Mouse (Mus musculus) hindbrain, embryonic 11.5 days (tissue): ENCODE data around the gene Fgfr2. TPM values are rescaled to one million over a fixed set of nuclear protein-coding genes. Genes with fewer than 3 reads are reported as not detected.

Source experiments
- ATAC-seq: fragments of 200-750 bp; cut with Nextera tagmentation; 2 replicates; pipeline ENCODE4 v1.8.0; 2017; ENCODE audit warnings: mild to moderate bottlenecking, moderate TSS enrichment, moderate library complexity; ENCODE audit not compliant: low FRiP score
- DNase-seq: peaks from one replicate; pipeline ENCODE4 v3.0.0-alpha.2; 2015; ENCODE audit warnings: low spot score
- H3K27ac ChIP-seq: fragments of 300-500 bp; sonication (generic); 2 replicates; pipeline ENCODE4 v1.5.1; 2014; ENCODE audit warnings: mild to moderate bottlenecking, low read depth, low read length
- H3K27me3 ChIP-seq: fragments of 300-500 bp; sonication (generic); 2 replicates; pipeline ENCODE4 v1.6.1; 2014; ENCODE audit warnings: mild to moderate bottlenecking, low read length, moderate library complexity, mixed read lengths; ENCODE audit not compliant: control insufficient read depth, insufficient read depth
- H3K36me3 ChIP-seq: fragments of 300-500 bp; sonication (generic); 2 replicates; pipeline ENCODE4 v1.6.1; 2014; ENCODE audit warnings: mild to moderate bottlenecking, low read length, moderate library complexity, mixed read lengths; ENCODE audit not compliant: control insufficient read depth, insufficient read depth
- H3K4me1 ChIP-seq: fragments of 300-500 bp; sonication (generic); replicated peaks from 2 replicates; pipeline ENCODE4 v1.6.1; 2014; ENCODE audit warnings: low read length, mixed read lengths; ENCODE audit not compliant: control insufficient read depth, insufficient read depth
- H3K4me2 ChIP-seq: fragments of 300-500 bp; sonication (generic); replicated peaks from 2 replicates; pipeline ENCODE4 v1.6.1; 2014; ENCODE audit warnings: mild to moderate bottlenecking, low read depth, low read length
- H3K4me3 ChIP-seq: fragments of 300-500 bp; sonication (generic); 2 replicates; pipeline ENCODE4 v1.5.1; 2014; ENCODE audit warnings: low read depth, low read length
- H3K9ac ChIP-seq: fragments of 300-500 bp; sonication (generic); 2 replicates; pipeline ENCODE4 v1.6.1; 2014; ENCODE audit warnings: low read depth, low read length
- H3K9me3 ChIP-seq: fragments of 300-500 bp; sonication (generic); 2 replicates; pipeline ENCODE4 v1.6.1; 2016; ENCODE audit warnings: low read length; ENCODE audit not compliant: control insufficient read depth
- WGBS: fragments of 180-500 bp; shearing (Covaris S2); extraction: QIAGEN DNeasy Blood & Tissue Kit; methylation state at CpG from one replicate; pipeline ENCODE4 v1.1.7; 2014; 5-methylcytosine and 5-hydroxymethylcytosine counted together
- polyA plus RNA-seq: library from polyadenylated mRNA; unstranded; fragments of >200 nt; fragmentation: Nextera tagmentation; extraction: Ambion mirVana; gene quantifications from 2 replicates; pipeline ENCODE4 v1.2.1, GENCODE M21; 2014

The Fgfr2 gene
- polyA plus RNA-seq, 1 experiment from 2014 or later: 71.3 TPM

GRCm38 (mm10) chr7:132896206-132896815 lies 226.8 kb downstream of the Fgfr2 start:
- no peak for DNase-seq
- Histone ChIP-seq H3K4me2 (no peak overlapping the region), H3K27ac (no peak overlapping the region), H3K4me1 (no peaks in the 10 kb centered on the region), H3K9ac (no peak overlapping the region), H3K9me3 (no peaks in the 10 kb centered on the region), H3K27me3 (no peaks in the 10 kb centered on the region), H3K36me3 (no peaks in the 10 kb centered on the region), H3K4me3 (no peak overlapping the region)
- ATAC-seq: no peak
- 88% methylated on average over 9 of the region's 9 CpGs for WGBS

- no peak overlapping the region for H3K9ac ChIP-seq
- H3K4me1 ChIP-seq: no peaks in the 10 kb centered on the region
- H3K9me3 ChIP-seq: no peaks in the 10 kb centered on the region
- no peak overlapping the region for H3K4me3 ChIP-seq
- no peaks in the 10 kb centered on the region for H3K36me3 ChIP-seq
- DNase-seq (no peak), ATAC-seq (no peak)
- H3K27me3 ChIP-seq: no peaks in the 10 kb centered on the region
- no peak overlapping the region for H3K4me2 ChIP-seq
- WGBS: 84% methylated on average over 7 of the region's 7 CpGs
- no peak overlapping the region for H3K27ac ChIP-seq
These were observed 228.2 kb downstream of the Fgfr2 start for GRCm38 (mm10) chr7:132894841-132895555.

- WGBS: 81% methylated on average over 1 of the region's 1 CpGs
- no peaks in the 10 kb centered on the region for H3K36me3 ChIP-seq
- no peak for ATAC-seq
- H3K9me3 ChIP-seq: no peaks in the 10 kb centered on the region
- no peak overlapping the region for H3K9ac ChIP-seq
- DNase-seq: no peak
- H3K27me3 ChIP-seq: no peaks in the 10 kb centered on the region
- H3K4me2 ChIP-seq: no peak overlapping the region
- H3K4me1 ChIP-seq: no peaks in the 10 kb centered on the region
- no peak overlapping the region for H3K27ac ChIP-seq
- no peak overlapping the region for H3K4me3 ChIP-seq
These were observed 229.8 kb downstream of the Fgfr2 start for GRCm38 (mm10) chr7:132893336-132893735.

GRCm38 (mm10) chr7:132892806-132893205 lies 230.3 kb downstream of the Fgfr2 start:
- Histone ChIP-seq H3K4me2 (no peak overlapping the region), H3K9ac (no peak overlapping the region), H3K9me3 (no peaks in the 10 kb centered on the region), H3K27ac (no peak overlapping the region), H3K36me3 (no peaks in the 10 kb centered on the region), H3K27me3 (no peaks in the 10 kb centered on the region), H3K4me1 (no peaks in the 10 kb centered on the region), H3K4me3 (no peak overlapping the region)
- WGBS: 85% methylated on average over 7 of the region's 7 CpGs
- ATAC-seq (no peak), DNase-seq (no peak)

- no peak overlapping the region for H3K27ac ChIP-seq
- H3K9me3 ChIP-seq: no peaks in the 10 kb centered on the region
- no peak overlapping the region for H3K4me2 ChIP-seq
- H3K36me3 ChIP-seq: no peaks in the 10 kb centered on the region
- no peak overlapping the region for H3K4me3 ChIP-seq
- no peaks in the 10 kb centered on the region for H3K27me3 ChIP-seq
- DNase-seq (no peak), ATAC-seq (no peak)
- 62% methylated on average over 4 of the region's 4 CpGs for WGBS
- no peak overlapping the region for H3K9ac ChIP-seq
- no peaks in the 10 kb centered on the region for H3K4me1 ChIP-seq
These were observed 230.9 kb downstream of the Fgfr2 start for GRCm38 (mm10) chr7:132892311-132892661.

GRCm38 (mm10) chr7:132891561-132892310 lies 231.4 kb downstream of the Fgfr2 start:
- H3K36me3 ChIP-seq: no peaks in the 10 kb centered on the region
- DNase-seq: no peak
- H3K4me2 ChIP-seq: no peak overlapping the region
- WGBS: 92% methylated on average over 5 of the region's 5 CpGs
- no peak overlapping the region for H3K27ac ChIP-seq
- no peaks in the 10 kb centered on the region for H3K4me1 ChIP-seq
- no peak for ATAC-seq
- no peaks in the 10 kb centered on the region for H3K9me3 ChIP-seq
- no peak overlapping the region for H3K9ac ChIP-seq
- no peaks in the 10 kb centered on the region for H3K27me3 ChIP-seq
- H3K4me3 ChIP-seq: no peak overlapping the region

GRCm38 (mm10) chr7:132890201-132890600 lies 232.9 kb downstream of the Fgfr2 start:
- no peak overlapping the region for H3K9ac ChIP-seq
- H3K4me3 ChIP-seq: no peak overlapping the region
- no peaks in the 10 kb centered on the region for H3K4me1 ChIP-seq
- ATAC-seq (no peak), DNase-seq (no peak)
- no peak overlapping the region for H3K4me2 ChIP-seq
- no peak overlapping the region for H3K27ac ChIP-seq
- H3K36me3 ChIP-seq: no peaks in the 10 kb centered on the region
- H3K27me3 ChIP-seq: no peaks in the 10 kb centered on the region
- WGBS: 89% methylated on average over 5 of the region's 5 CpGs
- no peaks in the 10 kb centered on the region for H3K9me3 ChIP-seq

GRCm38 (mm10) chr7:132889691-132890090 lies 233.5 kb downstream of the Fgfr2 start:
- H3K4me2 ChIP-seq: no peak overlapping the region
- H3K27me3 ChIP-seq: no peaks in the 10 kb centered on the region
- DNase-seq: no peak
- H3K4me3 ChIP-seq: no peak overlapping the region
- H3K36me3 ChIP-seq: no peaks in the 10 kb centered on the region; the same call in 1 of the 2 replicates
- H3K9me3 ChIP-seq: no peaks in the 10 kb centered on the region
- ATAC-seq: no peak
- 92% methylated on average over 8 of the region's 8 CpGs for WGBS
- H3K27ac ChIP-seq: no peak overlapping the region
- H3K4me1 ChIP-seq: no peaks in the 10 kb centered on the region
- no peak overlapping the region for H3K9ac ChIP-seq
